Mouse (Mus musculus) E14TG2a.4 (cell line): ENCODE results near the gene Hoxd4.

Source experiments
- CTCF ChIP-seq: conservative IDR thresholded peaks from 2 replicates; pipeline ENCODE4 v1.5.1; 2014; ENCODE audit warnings: low read length
- NANOG ChIP-seq: IDR thresholded peaks from 2 replicates; pipeline ENCODE4 v1.6.1; 2014; ENCODE audit warnings: borderline replicate concordance, low read length, mixed read lengths

GRCm38 (mm10) chr2:74694066-74694465, 17.7 kb upstream of the Hoxd4 start:
- TF ChIP-seq CTCF (peak; percentile 85), NANOG (no peak)
